Mouse (Mus musculus) MEL (cell line): ENCODE measurements around the gene Ano10.

ENCODE experiments used
- CHD2 ChIP-seq: IDR thresholded peaks from 2 replicates; pipeline ENCODE4 v1.6.1; 2011; ENCODE audit warnings: low read length, improper control_type of control experiment
- CTCF ChIP-seq, 3 experiments: IDR thresholded peaks in 2 of 3; conservative IDR thresholded peaks in 1 of 3; 2 replicates each; pipeline ENCODE4 v1.5.1; 2011 to 2012; ENCODE audit warnings: low read length in 3 of 3, low read depth in 2 of 3, mild to moderate bottlenecking in 2 of 3, improper control_type of control experiment in 1 of 3, inconsistent platforms in 1 of 3, mixed read lengths in 1 of 3, moderate library complexity in 1 of 3; ENCODE audit not compliant: control insufficient read depth in 1 of 3, insufficient read depth in 1 of 3, poor library complexity in 1 of 3, severe bottlenecking in 1 of 3
- EP300 ChIP-seq, 2 experiments: IDR thresholded peaks; 2 replicates each; pipeline ENCODE4 v1.6.1; 2011; ENCODE audit warnings: improper control_type of control experiment in 2 of 2, low read length in 2 of 2, low read depth in 1 of 2, mild to moderate bottlenecking in 1 of 2
- JUND ChIP-seq: IDR thresholded peaks from 2 replicates; pipeline ENCODE4 v1.6.1; 2011; ENCODE audit warnings: low read depth, mild to moderate bottlenecking, improper control_type of control experiment, low read length
- MYB ChIP-seq: IDR thresholded peaks from 2 replicates; pipeline ENCODE4 v1.6.1; 2011; ENCODE audit warnings: mild to moderate bottlenecking, low read depth, low read length, improper control_type of control experiment
- POLR2A ChIP-seq, 2 experiments: IDR thresholded peaks; 2 replicates each; pipeline ENCODE4 v1.6.1; 2011 to 2012; ENCODE audit warnings: low read length in 2 of 2, mild to moderate bottlenecking in 2 of 2, control low read depth in 1 of 2, improper control_type of control experiment in 1 of 2, low read depth in 1 of 2, moderate library complexity in 1 of 2; ENCODE audit not compliant: control insufficient read depth in 1 of 2, insufficient read depth in 1 of 2, poor library complexity in 1 of 2
- POLR2AphosphoS2 ChIP-seq: IDR thresholded peaks from 2 replicates; pipeline ENCODE4 v1.6.1; 2011; ENCODE audit warnings: low read length, improper control_type of control experiment
- POLR2AphosphoS5 ChIP-seq: IDR thresholded peaks from 2 replicates; pipeline ENCODE4 v1.6.1; 2012; ENCODE audit warnings: low read depth, borderline replicate concordance, mild to moderate bottlenecking, inconsistent platforms, low read length, moderate library complexity, mixed read lengths
- TAL1 ChIP-seq: IDR thresholded peaks from 2 replicates; pipeline ENCODE4 v1.6.1; 2012; ENCODE audit warnings: mild to moderate bottlenecking, inconsistent platforms, low read length, moderate library complexity, mixed read lengths
- USF1 ChIP-seq: IDR thresholded peaks from 2 replicates; pipeline ENCODE4 v1.6.1; 2014; ENCODE audit warnings: low read depth, mild to moderate bottlenecking, inconsistent platforms, low read length, improper control_type of control experiment, moderate library complexity
- ZC3H11A ChIP-seq: IDR thresholded peaks from 2 replicates; pipeline ENCODE4 v1.6.1; 2012; ENCODE audit warnings: low read depth, mild to moderate bottlenecking, inconsistent platforms, low read length, improper control_type of control experiment
- ZMIZ1 ChIP-seq: IDR thresholded peaks from 2 replicates; pipeline ENCODE4 v1.6.1; 2012; ENCODE audit warnings: low read depth, mild to moderate bottlenecking, inconsistent platforms, low read length, improper control_type of control experiment, moderate library complexity

DNA sequence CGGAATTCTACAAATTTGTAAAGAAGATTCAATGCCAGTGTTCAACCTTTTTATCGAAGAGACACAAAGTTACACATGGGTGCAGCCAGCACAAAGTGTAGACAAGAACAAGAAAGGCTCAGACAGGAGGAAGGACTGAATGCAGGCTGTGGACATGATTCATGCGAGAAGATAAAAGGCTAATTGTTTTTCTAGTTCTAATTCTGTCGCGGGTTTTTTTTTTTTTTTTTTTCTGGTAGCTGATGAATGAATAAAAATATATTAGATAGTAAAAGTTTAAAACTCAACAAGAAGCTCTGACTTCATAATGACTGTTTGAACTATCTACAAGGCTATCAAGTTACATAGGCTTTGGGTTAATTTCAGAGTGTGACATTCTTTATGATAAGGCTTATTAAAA, 45.7 kb upstream of the Ano10 start:
- TF ChIP-seq POLR2AphosphoS2 (no peak), TAL1 (no peak), POLR2A (IDR thresholded peaks at IDR 0.05; ENCODE audit: control insufficient read depth in 1 of 2, insufficient read depth in 1 of 2, low read depth in 1 of 2, low read length in 2 of 2, poor library complexity in 1 of 2) (no peak), CHD2 (no peak), JUND (no peak), EP300 (IDR thresholded peaks at IDR 0.05; ENCODE audit: low read depth in 1 of 2, low read length in 2 of 2) (no peak), CTCF (IDR thresholded peaks at IDR 0.05 in 2 of 3, conservative IDR thresholded peaks at IDR 0.05 in 1 of 3; ENCODE audit: control insufficient read depth in 1 of 3, insufficient read depth in 1 of 3, low read depth in 2 of 3, low read length in 3 of 3, poor library complexity in 1 of 3, severe bottlenecking in 1 of 3) (no peak), ZC3H11A (no peak), MYB (no peak), POLR2AphosphoS5 (no peak), ZMIZ1 (no peak), USF1 (no peak)
